Mouse (Mus musculus): ENCODE data around the gene Duoxa2. TPM values are rescaled to one million over a fixed set of nuclear protein-coding genes. Genes with fewer than 3 reads are reported as not detected.

Duoxa2 gene
- 0.23 TPM in 1 of 2 replicates, not detected in the other for polyA plus RNA-seq (2012; rRNA removed)

DNA sequence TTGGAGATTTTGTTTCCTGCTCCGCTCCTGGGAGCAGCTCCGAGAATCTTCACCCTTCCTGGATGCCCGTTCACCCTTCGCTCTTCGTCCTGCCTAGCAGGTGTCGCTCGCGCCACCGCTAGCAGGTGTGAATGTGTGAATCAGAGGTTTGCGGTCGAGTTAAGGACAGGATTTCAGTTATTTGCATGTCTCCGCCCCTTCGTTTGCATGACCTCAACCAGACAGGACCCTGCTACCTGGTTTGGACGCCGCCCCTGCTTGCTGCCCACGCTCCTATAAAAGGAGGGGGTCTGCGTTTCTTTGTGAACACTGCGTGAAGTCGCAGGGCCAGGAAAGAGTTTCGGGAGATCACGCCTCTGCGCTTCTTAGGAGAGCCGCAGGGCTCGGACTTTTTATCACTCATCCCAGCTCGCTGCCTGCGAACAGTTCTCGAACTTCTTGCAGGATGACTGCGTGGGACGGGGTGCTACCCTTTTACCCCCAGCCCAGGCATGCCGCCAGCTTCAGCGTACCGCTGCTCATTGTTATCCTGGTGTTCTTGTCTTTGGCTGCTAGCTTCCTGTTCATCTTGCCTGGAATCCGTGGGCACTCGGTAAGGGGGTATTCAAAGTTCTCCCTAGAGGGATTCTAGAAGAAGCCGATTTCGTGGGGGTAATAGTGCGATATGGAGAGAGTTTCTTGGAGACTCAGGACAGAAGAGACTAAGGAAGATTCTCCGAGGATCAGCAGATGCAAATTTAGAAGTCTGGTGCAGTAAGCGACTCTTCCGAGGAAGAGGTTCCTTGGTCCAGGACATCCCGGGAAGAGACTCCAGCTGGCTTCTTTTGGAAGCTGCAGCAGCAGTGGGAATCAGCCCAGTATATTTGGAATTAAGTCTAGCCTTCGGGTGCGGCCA is at the start of gene Duoxa2:
Gene Duoxa2, plus strand, starts transcription at position 305 of the 895 bp plus-strand sequence.
- DNase-seq (ENCODE audit: extremely low spot score in 1 of 2, low spot score in 1 of 2) = no peak

DNA sequence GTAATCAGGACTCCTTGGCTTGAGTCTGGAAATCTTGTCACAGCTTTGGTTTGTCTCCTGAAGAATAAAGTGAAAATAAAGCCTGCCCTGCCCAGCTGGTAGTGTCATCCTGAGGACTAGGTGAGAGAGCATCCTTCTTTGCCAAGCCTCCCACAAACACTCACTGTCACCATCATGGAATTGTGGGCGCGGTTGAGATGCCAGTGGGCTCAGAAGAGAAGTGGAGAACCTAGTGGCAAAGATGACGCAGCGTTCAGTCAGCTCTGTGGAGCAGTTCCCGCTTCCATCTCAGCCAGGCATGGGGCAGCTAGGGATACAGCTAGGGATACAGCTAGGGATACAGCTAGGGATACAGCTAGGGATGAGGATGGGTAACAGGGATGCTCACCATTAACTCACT is 42.7 kb upstream of the Duoxa2 start:
- DNase-seq (ENCODE audit: extremely low spot score in 1 of 2, low spot score in 1 of 2) = peak; percentile 11 to 63

DNA sequence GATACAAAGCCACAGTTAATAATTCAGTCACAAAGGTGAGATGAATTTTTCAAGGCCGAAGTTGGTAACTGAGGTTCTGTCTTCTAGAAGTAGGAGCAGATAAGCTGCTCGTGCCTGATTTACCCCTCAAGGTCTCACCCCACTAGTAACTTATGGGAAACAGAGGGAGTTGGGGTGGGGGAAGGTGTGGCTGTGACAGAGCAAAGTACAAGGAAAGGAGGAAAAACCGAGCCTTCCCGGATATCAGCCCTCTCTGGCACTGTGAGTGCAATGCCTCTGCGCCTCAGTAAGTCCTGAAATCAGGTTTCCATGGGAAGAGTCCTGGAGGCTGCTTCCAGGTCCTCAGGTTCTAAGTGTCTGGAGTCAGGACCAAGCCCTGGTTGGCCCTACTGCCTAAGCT is 38.0 kb upstream of the Duoxa2 start:
- DNase-seq (ENCODE audit: extremely low spot score in 1 of 2, low spot score in 1 of 2) = no peak

DNA sequence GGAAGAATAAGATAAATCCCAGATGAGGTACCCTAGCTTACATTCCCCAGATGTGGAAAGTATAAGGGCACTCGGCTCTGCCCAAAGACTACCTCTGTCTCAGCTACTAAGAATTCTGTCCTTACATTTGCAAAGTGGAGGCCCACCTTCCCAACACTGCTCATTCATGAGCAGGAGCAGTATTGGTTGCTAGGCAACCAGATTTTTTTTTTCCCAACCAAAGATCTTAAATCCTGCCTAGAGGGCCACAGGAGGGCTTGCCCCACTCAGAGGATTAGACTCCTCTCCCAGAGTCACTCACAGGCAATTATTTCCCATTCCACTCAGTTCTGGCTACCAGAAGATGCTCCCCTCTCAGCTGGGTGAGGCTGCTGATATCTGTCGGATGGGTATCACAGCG is 34.0 kb upstream of the Duoxa2 start:
- DNase-seq (ENCODE audit: extremely low spot score in 1 of 2, low spot score in 1 of 2) = peak in 1 of 2 experiments; percentile 11

DNA sequence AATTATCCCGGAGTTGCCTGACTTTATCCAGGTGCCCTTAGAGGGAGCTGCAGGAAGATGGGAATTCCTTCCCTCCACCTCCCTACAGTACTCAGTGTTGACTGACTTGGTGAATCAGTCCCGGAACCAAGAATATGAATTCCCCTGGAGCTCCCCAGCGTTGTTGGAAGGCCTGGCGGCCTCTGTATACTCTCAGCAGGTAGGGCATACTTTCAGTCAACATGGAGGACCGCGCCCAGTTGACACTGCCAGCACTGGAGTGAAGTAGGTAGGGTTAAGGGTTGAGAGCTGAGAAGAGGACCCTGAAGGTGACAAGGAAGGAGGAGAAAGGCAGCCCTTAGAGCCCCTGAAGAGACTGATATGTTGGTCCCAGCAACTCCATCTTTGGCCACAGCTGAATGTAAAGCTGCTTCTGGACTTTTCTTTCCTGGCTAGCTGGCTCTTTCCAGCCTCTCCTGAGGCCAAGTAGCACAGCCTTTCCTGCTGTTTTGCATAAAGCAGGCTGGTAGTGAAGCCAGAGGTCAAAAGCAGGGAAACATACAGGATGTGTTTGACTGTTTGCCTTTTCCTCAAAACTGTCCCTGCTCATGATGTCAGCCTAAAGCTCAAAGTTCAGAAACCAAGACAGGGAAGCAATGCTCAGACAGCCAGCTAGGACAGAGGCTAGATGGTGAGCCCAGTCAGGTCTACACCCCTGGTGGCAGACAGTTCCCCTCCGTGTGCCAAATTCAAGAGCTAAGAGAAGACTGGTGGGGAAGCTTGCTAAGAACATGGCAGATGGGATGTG is 32.1 kb upstream of the Duoxa2 start:
- DNase-seq (ENCODE audit: extremely low spot score in 1 of 2, low spot score in 1 of 2) = no peak

DNA sequence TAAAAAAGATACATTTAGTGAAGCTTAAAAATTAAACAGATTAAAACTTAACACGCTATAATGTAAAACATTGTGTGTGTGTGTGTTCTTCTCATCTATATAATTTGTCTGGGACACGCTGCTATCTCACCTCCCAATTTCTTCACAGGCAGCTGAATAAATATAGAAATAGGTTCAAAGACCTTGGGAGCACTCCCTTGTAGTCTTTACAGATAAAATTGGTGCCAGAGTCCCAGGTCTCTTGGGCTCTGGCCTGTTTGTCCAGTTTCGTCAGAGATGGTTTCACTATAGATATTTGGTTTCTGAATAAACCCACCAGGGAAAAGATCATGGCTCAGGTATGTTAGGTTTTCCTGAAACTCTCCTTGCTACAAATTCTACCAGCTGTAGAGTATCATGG is 19.9 kb upstream of the Duoxa2 start:
- no peak for DNase-seq (ENCODE audit: extremely low spot score in 1 of 2, low spot score in 1 of 2)

DNA sequence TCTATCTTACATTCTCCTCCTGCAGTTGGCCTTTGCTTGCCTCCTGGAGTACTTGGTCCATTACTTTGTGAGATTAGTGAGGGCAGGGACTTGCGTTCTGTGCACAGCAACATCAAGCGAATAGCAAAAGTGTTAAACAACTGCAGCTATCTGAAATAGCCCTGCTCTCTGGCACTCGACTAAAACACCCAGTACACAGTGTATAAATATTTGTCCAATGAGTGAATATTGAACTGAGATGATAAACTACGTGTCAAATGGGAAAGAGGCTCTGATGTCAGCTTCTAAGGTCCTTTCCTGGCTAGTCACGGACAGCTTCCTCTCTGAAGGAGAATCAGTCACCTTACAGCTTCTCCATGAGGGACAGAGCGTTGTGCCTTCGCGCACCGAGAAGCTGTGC is 14.6 kb upstream of the Duoxa2 start:
- no peak for DNase-seq (ENCODE audit: extremely low spot score in 1 of 2, low spot score in 1 of 2)

DNA sequence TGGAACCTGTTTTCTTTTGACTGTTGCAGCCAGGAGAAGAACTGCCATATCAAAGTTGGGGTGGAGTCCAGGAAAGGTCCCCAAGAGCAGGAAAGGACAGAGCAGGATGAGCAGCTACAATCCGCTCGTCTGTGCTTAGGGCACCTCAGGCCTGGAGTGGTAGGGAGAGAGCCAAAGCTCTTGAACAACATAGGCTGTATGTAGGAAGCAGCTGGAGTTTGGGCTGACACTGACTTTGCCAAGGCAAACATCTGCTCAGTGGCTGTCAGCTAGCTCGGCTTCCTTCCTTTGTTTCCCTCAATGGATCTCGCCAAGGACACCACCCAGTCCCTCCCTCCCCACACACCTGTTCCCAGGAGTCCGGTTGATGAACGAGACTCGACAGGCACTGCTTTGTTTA is 12.6 kb upstream of the Duoxa2 start:
- no peak for DNase-seq (ENCODE audit: extremely low spot score in 1 of 2, low spot score in 1 of 2)

DNA sequence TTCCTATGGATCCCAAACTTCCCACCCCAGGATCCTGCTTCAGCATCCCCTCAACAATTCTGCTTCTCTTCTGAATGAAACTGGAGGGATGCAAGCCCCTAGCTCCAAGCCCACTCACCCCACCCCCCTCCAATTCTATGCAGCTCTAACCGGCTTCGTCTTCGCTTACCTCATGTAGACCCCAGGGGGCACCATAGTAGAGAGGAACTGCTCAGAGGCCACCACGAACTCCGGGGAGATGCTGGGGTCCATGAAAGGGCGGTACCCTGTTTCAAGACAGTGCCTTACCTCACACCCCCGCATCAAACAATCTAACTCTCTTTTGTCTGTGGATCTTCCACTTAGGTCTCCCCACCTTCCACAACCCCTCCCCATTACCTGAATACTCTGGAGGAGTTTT is 3.8 kb upstream of the Duoxa2 start:
- DNase-seq (ENCODE audit: extremely low spot score in 1 of 2, low spot score in 1 of 2) = no peak

DNA sequence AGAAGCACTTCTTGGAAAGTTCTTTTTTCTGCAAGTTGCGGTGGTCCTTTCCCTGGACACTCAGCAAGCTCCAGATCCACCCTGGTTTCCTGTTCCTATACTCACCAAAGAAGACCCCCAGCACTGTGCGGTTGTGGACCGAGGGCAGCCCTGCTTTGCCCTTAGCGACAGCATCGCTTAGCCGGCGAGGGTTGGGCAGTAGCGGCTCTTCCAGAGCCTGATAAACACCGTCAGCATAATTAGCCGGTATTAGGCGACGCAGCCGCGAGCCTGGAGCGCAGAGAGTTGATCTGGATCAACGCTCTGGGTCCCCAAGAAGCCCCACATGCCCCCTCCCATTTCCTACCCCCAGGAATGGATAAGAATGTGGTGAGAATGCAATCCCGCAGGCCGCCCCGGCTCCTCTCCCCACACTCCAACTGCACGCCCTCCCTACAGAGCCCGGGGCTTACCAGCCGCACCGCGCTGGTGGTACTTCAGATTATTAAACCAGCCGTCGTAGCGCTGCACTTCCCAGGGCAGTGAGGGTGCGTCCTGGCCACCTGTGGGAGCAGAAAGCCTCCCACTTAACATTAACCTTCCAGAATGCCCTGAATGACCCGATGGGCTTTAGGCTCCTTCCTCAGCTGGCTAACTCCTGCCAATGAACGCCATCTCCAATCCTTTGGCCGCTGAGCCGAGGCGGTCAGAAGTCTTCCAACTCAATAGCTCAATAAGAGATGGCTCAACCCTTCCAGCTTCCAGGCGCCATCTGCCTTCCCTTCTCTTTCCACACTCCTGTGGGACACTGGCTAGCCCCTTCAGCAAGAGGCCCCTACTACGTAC is 1.2 kb upstream of the Duoxa2 start:
- DNase-seq (ENCODE audit: extremely low spot score in 1 of 2, low spot score in 1 of 2) = no peak

DNA sequence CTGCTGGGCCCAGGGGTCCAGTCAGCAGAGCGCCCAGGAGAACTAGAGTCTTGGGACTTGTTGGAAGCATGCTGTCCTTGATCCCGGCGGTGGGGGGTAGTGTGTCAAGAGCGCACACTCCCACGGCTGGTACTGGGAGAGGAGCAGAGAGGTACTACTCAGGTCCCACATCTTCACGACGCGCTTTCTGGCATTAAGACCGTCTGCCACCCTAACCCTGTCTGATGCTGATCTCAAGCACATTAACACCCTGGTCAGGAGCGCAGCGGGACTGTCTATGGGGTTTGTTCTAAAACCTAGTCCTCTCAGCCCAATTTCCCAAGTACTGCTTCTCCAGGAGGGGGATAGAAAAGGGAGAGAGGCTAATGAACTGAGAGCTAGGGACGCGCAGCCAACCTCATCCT is 602 bp upstream of the Duoxa2 start, which contains the start of gene Duox2:
Gene Duox2, minus strand, starts transcription at position 354 of the 404 bp plus-strand sequence.
- no peak for DNase-seq (ENCODE audit: extremely low spot score in 1 of 2, low spot score in 1 of 2)

DNA sequence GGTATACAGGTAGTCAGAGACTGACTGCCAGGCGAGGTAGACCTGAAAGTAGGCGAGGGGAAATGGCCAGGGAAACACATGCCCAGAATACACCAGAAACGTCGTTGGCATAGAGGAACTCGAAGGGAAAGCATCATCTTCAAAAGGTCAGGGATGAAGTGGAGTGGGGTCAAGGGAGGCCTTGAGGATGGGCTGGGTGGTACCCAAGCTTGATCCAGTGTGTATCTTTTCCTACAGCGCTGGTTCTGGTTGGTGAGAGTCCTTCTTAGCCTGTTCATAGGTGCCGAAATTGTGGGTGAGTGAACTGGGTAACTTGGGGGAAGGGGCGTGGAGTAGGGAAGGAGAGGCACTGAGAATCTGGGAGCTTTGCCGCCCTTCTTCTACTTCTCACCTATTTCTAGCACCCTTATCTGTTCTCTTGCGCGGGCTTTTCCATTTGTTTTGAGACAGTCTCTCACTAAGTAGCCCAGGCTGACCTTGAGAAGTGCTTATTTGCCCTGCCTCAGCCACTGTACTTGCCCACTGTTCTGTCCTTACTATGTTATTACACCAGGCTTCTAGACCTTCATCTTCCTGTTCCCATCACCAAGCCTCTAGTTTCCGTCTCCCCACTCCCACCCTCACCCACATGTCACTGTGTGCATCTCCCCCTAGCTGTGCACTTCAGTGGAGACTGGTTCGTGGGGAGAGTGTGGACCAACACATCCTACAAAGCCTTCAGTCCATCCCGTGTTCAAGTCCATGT is 1.4 kb downstream of the Duoxa2 start:
- DNase-seq (ENCODE audit: extremely low spot score in 1 of 2, low spot score in 1 of 2) = no peak

DNA sequence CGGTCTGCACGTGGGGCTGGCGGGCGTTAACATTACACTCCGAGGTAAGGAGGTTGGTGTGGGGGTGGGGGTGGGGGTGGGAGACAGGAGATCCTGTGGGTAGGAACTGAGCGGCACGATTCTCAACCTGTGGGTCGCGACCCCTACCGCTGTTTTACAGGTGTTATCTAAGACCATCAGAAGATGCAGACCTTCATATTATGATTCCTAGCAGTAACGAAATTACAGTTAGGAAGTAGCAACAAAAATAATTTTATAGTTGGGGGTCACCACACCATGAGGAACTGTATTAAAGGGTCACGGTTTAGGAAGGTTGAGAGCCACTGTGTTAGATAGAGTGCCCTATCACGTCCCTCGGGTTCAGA is 1.9 kb downstream of the Duoxa2 start:
- no peak for DNase-seq (ENCODE audit: extremely low spot score in 1 of 2, low spot score in 1 of 2)

DNA sequence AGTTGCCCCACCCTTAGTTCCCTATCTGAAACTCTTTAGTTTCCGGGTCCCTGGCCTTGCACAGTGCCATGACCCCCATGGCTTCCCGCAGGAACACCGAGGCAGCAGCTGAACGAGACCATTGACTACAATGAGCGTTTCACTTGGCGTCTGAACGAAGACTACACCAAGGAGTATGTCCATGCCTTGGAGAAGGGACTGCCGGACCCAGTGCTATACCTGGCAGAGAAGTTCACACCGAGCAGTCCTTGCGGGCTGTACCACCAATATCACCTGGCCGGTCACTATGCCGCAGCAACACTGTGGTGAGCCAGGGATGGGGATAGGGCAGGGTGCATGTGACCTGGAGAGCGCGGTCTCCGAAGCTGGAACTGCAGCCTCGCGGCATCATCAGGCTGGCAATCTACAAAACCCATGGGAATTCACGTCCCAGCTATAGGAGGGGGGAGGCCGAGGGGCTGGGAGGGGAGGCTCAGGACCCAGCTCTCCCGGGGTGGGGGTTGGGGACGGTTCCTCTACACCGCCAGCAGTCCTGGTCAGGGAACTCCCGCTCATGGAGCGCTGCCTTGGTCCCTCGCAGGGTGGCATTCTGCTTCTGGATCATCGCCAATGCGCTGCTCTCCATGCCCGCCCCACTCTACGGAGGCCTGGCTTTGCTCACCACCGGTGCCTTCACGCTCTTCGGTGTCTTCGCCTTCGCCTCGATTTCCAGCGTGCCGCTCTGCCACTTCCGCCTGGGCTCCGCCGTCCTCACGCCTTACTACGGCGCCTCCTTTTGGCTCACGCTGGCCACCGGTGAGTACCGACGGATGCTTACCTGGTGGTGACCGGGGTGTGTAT is 2.6 kb downstream of the Duoxa2 start:
- DNase-seq (ENCODE audit: extremely low spot score in 1 of 2, low spot score in 1 of 2) = peak in 1 of 2 experiments; percentile 25

DNA sequence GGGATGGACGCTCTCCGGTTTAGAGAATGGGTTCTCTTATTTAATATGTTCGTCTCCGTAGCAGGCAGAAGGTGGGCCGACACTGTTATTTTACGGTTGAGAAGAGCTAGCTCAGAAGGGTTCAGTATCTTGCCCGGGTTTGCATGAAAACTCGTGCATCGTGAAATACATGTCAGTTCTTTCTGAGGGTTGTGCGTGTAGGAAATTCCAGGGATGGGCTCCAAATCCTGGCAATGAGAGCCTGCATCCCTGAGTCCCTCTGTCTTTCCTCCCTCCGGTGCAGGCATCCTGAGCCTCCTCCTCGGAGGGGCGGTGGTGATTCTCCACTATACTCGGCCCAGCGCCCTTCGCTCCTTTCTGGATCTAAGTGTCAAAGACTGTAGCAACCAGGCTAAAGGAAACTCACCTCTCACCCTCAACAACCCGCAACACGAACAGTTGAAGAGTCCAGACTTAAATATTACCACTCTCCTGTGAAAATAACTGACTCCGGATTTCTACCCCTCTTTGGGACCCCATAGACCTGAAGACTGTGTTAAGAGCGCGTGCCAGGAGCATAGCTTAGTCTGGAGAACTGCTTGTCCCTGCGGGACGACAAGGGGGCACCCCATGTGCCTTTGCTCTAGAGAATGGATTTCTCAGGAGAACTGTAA is 3.3 kb downstream of the Duoxa2 start:
- no peak for DNase-seq (ENCODE audit: extremely low spot score in 1 of 2, low spot score in 1 of 2)

DNA sequence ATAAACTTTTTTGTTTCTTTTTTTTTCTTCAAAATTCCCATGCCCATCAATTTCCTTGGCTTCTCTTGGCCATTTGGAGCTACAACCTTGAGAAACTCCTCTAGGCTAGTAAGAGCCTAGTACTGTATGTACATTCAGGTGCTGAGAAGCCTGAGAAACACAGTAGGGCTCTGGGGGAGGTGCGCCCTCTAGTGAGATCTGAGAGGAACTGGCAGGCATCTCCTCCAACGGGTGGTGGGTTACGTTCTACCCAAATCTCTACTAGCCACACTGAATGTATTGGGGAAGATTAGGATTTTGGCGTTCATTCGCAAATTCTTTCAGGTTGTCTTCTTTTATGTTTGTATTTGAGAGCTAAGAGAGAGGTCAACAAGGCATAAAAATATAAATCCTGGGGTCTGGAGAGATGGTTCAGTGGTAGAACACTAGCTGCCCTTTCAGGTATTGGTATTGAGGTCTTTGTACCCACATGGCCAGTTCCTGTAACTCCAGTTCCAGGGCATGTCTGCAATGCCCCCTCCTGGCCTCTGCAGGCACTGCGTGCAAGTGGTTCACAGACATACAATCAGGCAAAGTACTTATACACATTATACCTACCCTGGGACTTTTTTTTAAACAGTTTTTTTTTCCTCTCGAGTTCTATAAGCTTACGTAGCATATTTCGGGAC is 4.0 kb downstream of the Duoxa2 start:
- DNase-seq (ENCODE audit: extremely low spot score in 1 of 2, low spot score in 1 of 2) = peak; percentile 13 to 83

DNA sequence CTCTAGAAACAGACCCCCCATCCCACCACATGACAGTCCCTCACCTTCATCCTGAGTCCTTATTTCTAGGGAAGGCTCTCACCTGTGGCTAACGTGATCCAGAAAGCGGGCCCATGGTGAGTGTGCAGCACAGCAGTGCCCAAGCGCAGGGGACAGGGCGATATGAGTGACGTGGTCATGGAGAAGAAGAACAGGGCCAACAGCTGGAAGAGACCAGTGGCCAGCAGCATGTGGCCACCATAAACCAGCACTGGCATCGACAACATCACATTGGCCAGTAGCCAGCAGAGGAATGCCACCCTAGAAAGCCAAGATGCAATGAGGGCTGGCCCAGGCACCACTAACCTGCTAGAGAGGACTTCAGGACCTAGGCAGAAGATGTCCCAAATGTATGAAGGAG is 5.8 kb downstream of the Duoxa2 start:
- DNase-seq (ENCODE audit: extremely low spot score in 1 of 2, low spot score in 1 of 2) = no peak
